Comparison of ENCODE assay signal across 8 mouse cellular contexts in genomic region chr17:25796951-25797369, GRCm38 (mm10). TPM values are rescaled to one million over a fixed set of nuclear protein-coding genes. Genes with fewer than 3 reads are reported as not detected.
DNase-seq lines count a peak whose midpoint lies in the region; ATAC-seq and TF ChIP-seq lines count a peak whose summit lies in the region.

Gene Metrn (minus strand): TSS chr17:25797136.

- H3K4me3 ChIP-seq in G1E (ENCODE audit: low read depth, low read length) = peak within 1 kb of the TSS; percentile 89
- peak within 1 kb of the TSS; percentile 63 for H3K4me3 ChIP-seq in forebrain, embryonic 15.5 days
- peak within 1 kb of the TSS; percentile 64 for H3K4me3 ChIP-seq in layer of hippocampus, adult 2 months
- peak within 1 kb of the TSS; percentile 79 for H3K4me3 ChIP-seq in lung, embryonic 16.5 days (ENCODE audit: low read length)
- H3K4me3 ChIP-seq in olfactory bulb, adult 2 months (ENCODE audit: insufficient read depth, low read depth, low read length) = peak within 1 kb of the TSS; percentile 54

- intact Hi-C loops in heart, postnatal 36 days (cut with DNase I) = loop anchor here (1.0 kb wide), 1 partner anchor 24 kb away; the partner anchor contains the start of gene Narfl

- no peak for TF ChIP-seq POLR2A in olfactory bulb, adult 2 months (IDR thresholded peaks at IDR 0.05; ENCODE audit: insufficient read depth, low read depth, low read length)

- H3K27ac ChIP-seq in forebrain, embryonic 15.5 days (replicated peaks) = peak within 1 kb of the TSS; percentile 40
- H3K27ac ChIP-seq in layer of hippocampus, adult 2 months = peak within 1 kb of the TSS; percentile 95
- peak within 1 kb of the TSS; percentile 2; the same call in 1 of the 2 replicates for H3K27ac ChIP-seq in lung, embryonic 16.5 days (ENCODE audit: low read length)
- peak within 1 kb of the TSS; percentile 73 for H3K27ac ChIP-seq in olfactory bulb, adult 2 months (ENCODE audit: insufficient read depth, low read depth, low read length)

- peaks cover 32% of the 10 kb centered on the region for H3K36me3 ChIP-seq in G1E (replicated peaks)
- H3K36me3 ChIP-seq in forebrain, embryonic 15.5 days = no peaks in the 10 kb centered on the region
- H3K36me3 ChIP-seq in lung, embryonic 16.5 days (ENCODE audit: control insufficient read depth, insufficient read depth, low read length) = no peaks in the 10 kb centered on the region

- ATAC-seq in G1E (ENCODE audit: extremely low read depth, insufficient number of reproducible peaks, low FRiP score, poor library complexity, severe bottlenecking) = peak; percentile 83
- ATAC-seq in forebrain, embryonic 15.5 days (replicated peaks) = peak; percentile 68
- peak; percentile 86 for ATAC-seq in lung, embryonic 16.5 days (ENCODE audit: low read depth)

- DNase-seq in G1E (ENCODE audit: low spot score) = peak; percentile 98
- peak; percentile 77 for DNase-seq in c-Kit-positive CD71-positive TER-119-negative erythroid progenitor cells, embryonic 14.5 days (ENCODE audit: low read depth)
- DNase-seq in heart, postnatal 36 days = peak; percentile 85
- peak; percentile 73 to 74 for DNase-seq in layer of hippocampus, adult 2 months (ENCODE audit: low spot score in 2 of 2)
- DNase-seq in thymus, postnatal 10 days (ENCODE audit: low spot score in 2 of 2) = peak; percentile 87 to 93

- no peak for TF ChIP-seq CTCF in G1E (IDR thresholded peaks at IDR 0.05; ENCODE audit: low read depth, low read length)
- TF ChIP-seq CTCF in layer of hippocampus, adult 2 months (conservative IDR thresholded peaks at IDR 0.05) = no peak
- TF ChIP-seq CTCF in olfactory bulb, adult 2 months (IDR thresholded peaks at IDR 0.05; ENCODE audit: insufficient read depth, low read depth, low read length) = no peak

- WGBS in forebrain, embryonic 15.5 days = 0% methylated on average over 33 of the region's 35 CpGs
- under 1% methylated on average over 32 of the region's 35 CpGs for WGBS in lung, embryonic 16.5 days
- under 1% methylated on average over 35 of the region's 35 CpGs for WGBS in olfactory bulb, adult 2 months

- peak within 1 kb of the TSS; percentile 86 for H3K4me2 ChIP-seq in forebrain, embryonic 15.5 days (replicated peaks)
- peak within 1 kb of the TSS; percentile 87 for H3K4me2 ChIP-seq in lung, embryonic 16.5 days (ENCODE audit: low read depth, low read length)

- H3K9me3 ChIP-seq in G1E (replicated peaks) = no peaks in the 10 kb centered on the region
- no peaks in the 10 kb centered on the region for H3K9me3 ChIP-seq in forebrain, embryonic 15.5 days
- no peaks in the 10 kb centered on the region for H3K9me3 ChIP-seq in lung, embryonic 16.5 days (ENCODE audit: control insufficient read depth, low read length)

- peaks cover 58% of the 10 kb centered on the region for H3K4me1 ChIP-seq in G1E (ENCODE audit: insufficient read depth, low read depth, low read length)
- H3K4me1 ChIP-seq in forebrain, embryonic 15.5 days = peaks cover 55% of the 10 kb centered on the region
- peaks cover 33% of the 10 kb centered on the region for H3K4me1 ChIP-seq in lung, embryonic 16.5 days (replicated peaks; ENCODE audit: control insufficient read depth, insufficient read depth, low read length)
- peaks cover 31% of the 10 kb centered on the region for H3K4me1 ChIP-seq in olfactory bulb, adult 2 months (ENCODE audit: control insufficient read depth, insufficient read depth, low read length)

- no peaks in the 10 kb centered on the region for H3K27me3 ChIP-seq in G1E (ENCODE audit: insufficient read depth, low read length)
- H3K27me3 ChIP-seq in forebrain, embryonic 15.5 days = 0 out of 2 replicates have a peak, but pooled peaks cover 4% of the 10 kb centered on the region
- H3K27me3 ChIP-seq in lung, embryonic 16.5 days (ENCODE audit: control insufficient read depth, insufficient read depth, low read depth, low read length) = no peaks in the 10 kb centered on the region

- peak within 1 kb of the TSS; percentile 61 for H3K9ac ChIP-seq in forebrain, embryonic 15.5 days (replicated peaks)
- H3K9ac ChIP-seq in lung, embryonic 16.5 days (ENCODE audit: low read length) = peak within 1 kb of the TSS; percentile 77

RNA-seq across cellular contexts. Expression of gene Metrn, which starts in this region (rescaled TPM):
- 15.3 and 19.7 TPM in 2 replicates for total RNA-seq in G1E (2014; fragmentation: Nextera tagmentation)
- 22.3 and 36.9 TPM in 2 replicates for total RNA-seq in G1E (2017)
- 129 and 172 TPM in 2 replicates for polyA plus RNA-seq in G1E (2012)
- polyA plus RNA-seq in forebrain, embryonic 15.5 days (2015; fragmentation: Nextera tagmentation; extraction: Ambion mirVana) = 31.4 and 37.3 TPM in 2 replicates
- total RNA-seq in heart, postnatal 36 days (2021) = 10 to 100 TPM; 64.3 to 72.0 TPM
- total RNA-seq in layer of hippocampus, adult 2 months (2021) = 10 to 100 TPM; 76.9 to 80.3 TPM
- 43.3 and 44.2 TPM in 2 replicates for polyA plus RNA-seq in lung, embryonic 16.5 days (2015; fragmentation: Nextera tagmentation; extraction: Ambion mirVana)
- not detected in 2 replicates for polyA plus RNA-seq in olfactory bulb, adult 2 months (2012; ENCODE audit: insufficient read depth, insufficient read length, low replicate concordance, missing spikeins)

Comparison
In these comparisons a context has a peak if more than half of its experiments do, and no peak if none do; other contexts are left out.
1. Peak in every context shown above with its lines: DNase-seq, ATAC-seq, H3K4me3 ChIP-seq and H3K27ac ChIP-seq.
2. H3K27ac ChIP-seq: peak in every context shown above with its lines; median percentile 95 in layer of hippocampus, adult 2 months; 73 in olfactory bulb, adult 2 months; 40 in forebrain, embryonic 15.5 days; 2 in lung, embryonic 16.5 days.